Mouse (Mus musculus) right cerebral cortex, postnatal 25 days (tissue): ENCODE results near the gene Lgsn.
A peak's percentile ranks its signal among the peaks of the same experiment; 100 is the strongest.

Experiments used
- DNase-seq: peaks from one replicate; pipeline ENCODE4 v3.0.0; 2022

Lgsn gene

DNA sequence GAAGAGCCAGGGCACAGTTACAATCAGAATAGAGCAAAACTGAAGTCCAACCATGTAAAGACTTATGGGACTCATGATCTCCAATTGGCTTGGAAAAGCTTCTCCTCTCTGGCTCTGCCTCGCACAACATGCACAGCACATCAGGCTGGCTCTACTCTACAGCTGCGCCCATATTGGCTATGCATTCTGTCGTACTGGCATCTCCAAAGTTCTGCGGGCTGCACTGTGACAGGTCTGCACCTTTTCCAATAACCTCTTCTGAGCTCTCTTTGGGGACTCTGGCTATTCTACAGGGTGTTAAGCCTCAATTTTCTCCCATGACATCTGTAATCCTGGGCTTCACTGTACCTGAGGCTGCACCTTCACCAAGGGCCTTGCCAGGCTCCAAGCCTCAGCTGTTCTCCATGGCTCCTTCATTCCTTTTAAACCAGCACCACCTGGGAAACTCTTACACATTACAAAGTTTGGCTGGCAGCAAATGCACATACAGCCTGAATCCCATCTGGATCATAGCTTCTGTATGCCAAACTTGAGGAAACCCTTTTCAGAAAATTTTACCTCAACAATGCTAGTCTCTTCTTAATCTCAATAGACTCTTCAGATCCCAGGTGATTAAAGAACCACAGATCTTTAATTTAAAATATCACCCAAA, 44.5 kb downstream of the Lgsn start:
- DNase-seq, result peak; percentile 16

DNA sequence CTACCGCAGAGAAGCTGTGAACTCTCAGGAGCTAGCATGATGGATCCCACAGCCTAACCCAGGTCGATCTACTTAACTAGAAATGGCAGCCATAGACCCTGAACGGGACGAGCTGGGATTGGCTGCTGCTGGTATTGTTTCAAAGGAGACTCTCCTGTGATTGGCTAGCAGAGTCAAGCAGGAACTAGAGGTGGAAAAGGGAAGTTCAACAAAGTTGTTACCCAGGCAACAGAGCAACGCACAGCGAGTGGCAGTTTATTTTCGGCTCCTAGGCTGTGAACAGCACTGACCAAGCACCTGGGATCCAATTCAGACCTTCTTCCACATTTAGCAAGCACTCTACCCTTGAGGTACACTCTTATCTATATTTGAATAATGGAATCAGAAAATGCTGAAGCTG, 46.4 kb downstream of the Lgsn start, which contains the start of the genes 4931428L18Rik and Pih1d3:
Gene 4931428L18Rik, minus strand, starts transcription at position 121 of the 400 bp plus-strand sequence.
Gene Pih1d3, plus strand, starts transcription at position 275 of the 400 bp plus-strand sequence.
- DNase-seq, result no peak

DNA sequence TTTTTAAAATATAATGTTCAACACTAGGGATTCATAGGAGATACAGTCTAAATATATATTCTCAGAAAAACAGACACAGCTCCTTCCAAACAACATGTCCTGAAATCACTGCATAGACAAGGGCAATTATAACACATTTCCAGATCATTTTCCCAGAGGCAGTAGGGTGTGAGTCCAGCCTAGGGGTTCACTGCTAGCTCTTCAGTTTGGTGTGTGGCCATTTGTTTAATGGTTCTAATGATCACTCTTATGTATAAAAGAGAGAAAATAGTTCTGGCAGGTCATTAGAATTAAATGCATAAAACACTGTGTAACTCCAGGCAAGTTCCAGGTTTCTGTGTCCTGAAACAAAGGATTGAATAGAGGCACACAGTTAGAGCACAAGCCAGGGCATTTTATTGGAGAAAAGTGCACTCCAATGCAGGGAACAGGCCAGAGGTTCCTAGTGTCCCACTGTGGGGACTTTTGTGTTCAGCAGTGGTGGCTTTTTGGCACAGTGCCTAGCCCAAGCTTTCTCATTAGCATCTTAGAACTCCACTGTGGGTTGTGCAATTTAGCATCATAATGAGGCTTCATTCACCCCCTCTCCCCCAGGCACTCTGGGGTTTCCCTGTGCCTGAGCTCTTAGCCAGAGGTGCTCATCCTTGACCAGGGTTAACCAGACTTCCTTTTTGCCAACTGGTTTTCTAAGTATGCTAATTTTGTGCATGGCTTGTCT, 57.3 kb downstream of the Lgsn start:
- no peak for DNase-seq
